Mouse (Mus musculus): ENCODE results near the gene Gm11060. TPM values are rescaled to one million over a fixed set of nuclear protein-coding genes. Genes with fewer than 3 reads are reported as not detected.

The Gm11060 gene
- total and polyA plus RNA-seq, 3 experiments: not detected

- no peaks in the 10 kb centered on the region for H3K4me1 ChIP-seq (ENCODE audit: control insufficient read depth, insufficient read depth, low read length)
- no peaks in the 10 kb centered on the region for H3K36me3 ChIP-seq (ENCODE audit: control insufficient read depth, insufficient read depth, low read length)
- H3K9ac ChIP-seq (ENCODE audit: low read depth, low read length): no peak overlapping the region
- WGBS: 53% methylated on average over 8 of the region's 8 CpGs
- H3K4me3 ChIP-seq: no peak overlapping the region
- H3K79me2 ChIP-seq (replicated peaks; ENCODE audit: control insufficient read depth, insufficient read depth, low read length): no peaks in the 10 kb centered on the region
- intact Hi-C loops (cut with DNase I): loop anchor here (10.0 kb wide), 1 partner anchor 563 kb away; no protein-coding TSS in a partner anchor
- peaks cover 12% of the 10 kb centered on the region for H3K27me3 ChIP-seq (ENCODE audit: control insufficient read depth, insufficient read depth, low read length)
- TF ChIP-seq POLR2A (IDR thresholded peaks at IDR 0.05; ENCODE audit: insufficient read depth, low read depth, low read length) (no peak), EP300 (IDR thresholded peaks at IDR 0.05; ENCODE audit: insufficient read depth, low read depth, low read length) (no peak), CTCF (IDR thresholded peaks at IDR 0.05) (no peak)
- H3K27ac ChIP-seq: no peak overlapping the region
- DNase-seq: no peak
Observed at GRCm38 (mm10) chr2:105122216-105122615, 30.4 kb downstream of the Gm11060 start.

- Histone ChIP-seq H3K9ac (ENCODE audit: low read depth, low read length) (no peak overlapping the region), H3K36me3 (ENCODE audit: control insufficient read depth, insufficient read depth, low read length) (no peaks in the 10 kb centered on the region), H3K4me3 (no peak overlapping the region; the same call in 1 of the 2 replicates), H3K27ac (no peak overlapping the region), H3K79me2 (replicated peaks; ENCODE audit: control insufficient read depth, insufficient read depth, low read length) (no peaks in the 10 kb centered on the region), H3K4me1 (ENCODE audit: control insufficient read depth, insufficient read depth, low read length) (no peaks in the 10 kb centered on the region), H3K27me3 (ENCODE audit: control insufficient read depth, insufficient read depth, low read length) (peaks cover 15% of the 10 kb centered on the region)
- WGBS: 19% methylated on average over 27 of the region's 27 CpGs
- TF ChIP-seq EP300 (IDR thresholded peaks at IDR 0.05; ENCODE audit: insufficient read depth, low read depth, low read length) (no peak), CTCF (IDR thresholded peaks at IDR 0.05) (no peak), POLR2A (IDR thresholded peaks at IDR 0.05; ENCODE audit: insufficient read depth, low read depth, low read length) (no peak)
- intact Hi-C loops (cut with DNase I): loop anchor here (10.0 kb wide), 1 partner anchor 562 kb away; no protein-coding TSS in a partner anchor
- DNase-seq: peak; percentile 25 to 43
Observed at GRCm38 (mm10) chr2:105122886-105123285, 31.1 kb downstream of the Gm11060 start.

- no peaks in the 10 kb centered on the region for H3K4me1 ChIP-seq (ENCODE audit: control insufficient read depth, insufficient read depth, low read length)
- H3K79me2 ChIP-seq (replicated peaks; ENCODE audit: control insufficient read depth, insufficient read depth, low read length): no peaks in the 10 kb centered on the region
- no peak for TF ChIP-seq EP300 (IDR thresholded peaks at IDR 0.05; ENCODE audit: insufficient read depth, low read depth, low read length)
- no peak for TF ChIP-seq CTCF (IDR thresholded peaks at IDR 0.05)
- no peak for TF ChIP-seq POLR2A (IDR thresholded peaks at IDR 0.05; ENCODE audit: insufficient read depth, low read depth, low read length)
- H3K27ac ChIP-seq: no peak overlapping the region
- DNase-seq: no peak
- no peaks in the 10 kb centered on the region for H3K36me3 ChIP-seq (ENCODE audit: control insufficient read depth, insufficient read depth, low read length)
- H3K4me3 ChIP-seq: no peak overlapping the region
- WGBS: 34% methylated on average over 8 of the region's 8 CpGs
- peaks cover 15% of the 10 kb centered on the region for H3K27me3 ChIP-seq (ENCODE audit: control insufficient read depth, insufficient read depth, low read length)
- intact Hi-C loops (cut with DNase I): loop anchor here (10.0 kb wide), 1 partner anchor 561 kb away; no protein-coding TSS in a partner anchor
- H3K9ac ChIP-seq (ENCODE audit: low read depth, low read length): no peak overlapping the region
Observed at GRCm38 (mm10) chr2:105123431-105123830, 31.6 kb downstream of the Gm11060 start.

- no peak for DNase-seq
- Histone ChIP-seq H3K9ac (ENCODE audit: low read depth, low read length) (no peak overlapping the region), H3K4me3 (no peak overlapping the region), H3K27me3 (ENCODE audit: control insufficient read depth, insufficient read depth, low read length) (peaks cover 15% of the 10 kb centered on the region), H3K4me1 (ENCODE audit: control insufficient read depth, insufficient read depth, low read length) (no peaks in the 10 kb centered on the region), H3K79me2 (replicated peaks; ENCODE audit: control insufficient read depth, insufficient read depth, low read length) (no peaks in the 10 kb centered on the region), H3K27ac (no peak overlapping the region), H3K36me3 (ENCODE audit: control insufficient read depth, insufficient read depth, low read length) (no peaks in the 10 kb centered on the region)
- intact Hi-C loops (cut with DNase I): loop anchor here (10.0 kb wide), 1 partner anchor 561 kb away; no protein-coding TSS in a partner anchor
- 35% methylated on average over 9 of the region's 9 CpGs for WGBS
- TF ChIP-seq POLR2A (IDR thresholded peaks at IDR 0.05; ENCODE audit: insufficient read depth, low read depth, low read length) (no peak), CTCF (IDR thresholded peaks at IDR 0.05) (no peak), EP300 (IDR thresholded peaks at IDR 0.05; ENCODE audit: insufficient read depth, low read depth, low read length) (no peak)
Observed at GRCm38 (mm10) chr2:105123881-105124280, 32.1 kb downstream of the Gm11060 start.

- H3K4me3 ChIP-seq: no peak overlapping the region
- peaks cover 15% of the 10 kb centered on the region for H3K27me3 ChIP-seq (ENCODE audit: control insufficient read depth, insufficient read depth, low read length)
- H3K27ac ChIP-seq: no peak overlapping the region
- H3K36me3 ChIP-seq (ENCODE audit: control insufficient read depth, insufficient read depth, low read length): no peaks in the 10 kb centered on the region
- no peaks in the 10 kb centered on the region for H3K79me2 ChIP-seq (replicated peaks; ENCODE audit: control insufficient read depth, insufficient read depth, low read length)
- H3K9ac ChIP-seq (ENCODE audit: low read depth, low read length): no peak overlapping the region
- intact Hi-C loops (cut with DNase I): loop anchor here (10.0 kb wide), 1 partner anchor 560 kb away; no protein-coding TSS in a partner anchor
- no peaks in the 10 kb centered on the region for H3K4me1 ChIP-seq (ENCODE audit: control insufficient read depth, insufficient read depth, low read length)
- 37% methylated on average over 7 of the region's 7 CpGs for WGBS
- no peak for DNase-seq
- TF ChIP-seq POLR2A (IDR thresholded peaks at IDR 0.05; ENCODE audit: insufficient read depth, low read depth, low read length) (no peak), EP300 (IDR thresholded peaks at IDR 0.05; ENCODE audit: insufficient read depth, low read depth, low read length) (no peak), CTCF (IDR thresholded peaks at IDR 0.05) (no peak)
Observed at GRCm38 (mm10) chr2:105124391-105124790, 32.6 kb downstream of the Gm11060 start.

- no peak overlapping the region for H3K27ac ChIP-seq
- TF ChIP-seq CTCF (IDR thresholded peaks at IDR 0.05) (no peak), POLR2A (IDR thresholded peaks at IDR 0.05; ENCODE audit: insufficient read depth, low read depth, low read length) (no peak), EP300 (IDR thresholded peaks at IDR 0.05; ENCODE audit: insufficient read depth, low read depth, low read length) (no peak)
Observed at GRCm38 (mm10) chr2:105125205-105125604, 33.4 kb downstream of the Gm11060 start.

More at GRCm38 (mm10) chr2:105125205-105125604, 33.4 kb downstream of the Gm11060 start:
- H3K9ac ChIP-seq (ENCODE audit: low read depth, low read length): no peak overlapping the region
- intact Hi-C loops (cut with DNase I): loop anchor here (5.0 to 10.0 kb wide), 3 partner anchors 62 to 560 kb away; no protein-coding TSS in a partner anchor
- H3K4me3 ChIP-seq: no peak overlapping the region
- no peaks in the 10 kb centered on the region for H3K4me1 ChIP-seq (ENCODE audit: control insufficient read depth, insufficient read depth, low read length)
- H3K27me3 ChIP-seq (ENCODE audit: control insufficient read depth, insufficient read depth, low read length): peaks cover 15% of the 10 kb centered on the region
- WGBS: 22% methylated on average over 8 of the region's 8 CpGs
- DNase-seq: no peak
- H3K79me2 ChIP-seq (replicated peaks; ENCODE audit: control insufficient read depth, insufficient read depth, low read length): no peaks in the 10 kb centered on the region
- H3K36me3 ChIP-seq (ENCODE audit: control insufficient read depth, insufficient read depth, low read length): no peaks in the 10 kb centered on the region

Data from heart, adult 2 months (tissue).